Comparison of ENCODE assay signal across 28 mouse cellular contexts in the genomic region with DNA sequence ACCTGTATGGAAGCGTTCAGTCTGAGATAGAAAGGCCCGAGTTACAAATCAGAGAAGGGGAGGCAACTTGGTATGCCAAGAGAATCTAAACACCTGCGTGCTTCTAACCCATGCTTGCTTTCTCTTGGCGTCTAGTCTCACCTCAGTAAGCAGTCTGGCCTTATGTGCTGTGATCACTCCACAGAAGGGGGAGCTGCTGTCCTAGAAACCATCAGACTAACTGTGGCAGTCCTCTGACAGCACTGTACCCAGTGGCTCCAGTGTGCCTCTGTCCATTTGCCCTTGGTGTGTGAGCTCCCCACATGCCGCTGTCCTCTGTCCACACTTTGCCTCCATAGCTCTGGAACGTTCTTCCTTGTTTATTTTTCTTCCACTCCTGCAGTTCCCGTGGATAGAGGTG. TPM values are rescaled to one million over a fixed set of nuclear protein-coding genes. Genes with fewer than 3 reads are reported as not detected.
DNase-seq lines count a peak whose midpoint lies in the region; ATAC-seq and TF ChIP-seq lines count a peak whose summit lies in the region.
"Had no signal": no experiment of that assay in that cellular context is flagged by ENCODE, and none has a peak within 500 bp of the region (broad histone marks: within the 10 kb centered on the region; RNA-seq: fewer than 3 reads in every experiment).

No protein-coding gene starts in this region.

- TF ChIP-seq EP300 in lung, postnatal 0 days (IDR thresholded peaks at IDR 0.05): no peak

- H3K36me3 ChIP-seq in kidney, postnatal 0 days (ENCODE audit: insufficient read depth, low read length): peaks cover 34% of the 10 kb centered on the region
- H3K36me3 ChIP-seq in lung, postnatal 0 days (ENCODE audit: insufficient read depth, low read length): peaks cover 30% of the 10 kb centered on the region; the same call in 1 of the 2 replicates

- no peak overlapping the region for H3K4me3 ChIP-seq in cerebellum, adult 2 months (replicated peaks; ENCODE audit: insufficient read depth, low read depth, low read length)
- H3K4me3 ChIP-seq in kidney, postnatal 0 days (replicated peaks; ENCODE audit: low read depth, low read length): no peak overlapping the region
- H3K4me3 ChIP-seq in lung, postnatal 0 days (ENCODE audit: low read depth, low read length): no peak overlapping the region
- H3K4me3 ChIP-seq: embryonic facial prominence, embryonic 10.5 days; forebrain, embryonic 15.5 days; hindbrain, embryonic 13.5 days; limb, embryonic 10.5 days; midbrain, embryonic 15.5 days; stomach, embryonic 15.5 days had no signal

- no peak for DNase-seq in cerebellum, adult 2 months
- DNase-seq in kidney, postnatal 0 days (ENCODE audit: low spot score): no peak
- no peak for DNase-seq in kidney, postnatal 14 days
- DNase-seq in lung, postnatal 0 days (ENCODE audit: low spot score): no peak
- no peak for DNase-seq in lung, postnatal 14 days
- no peak for DNase-seq in right cerebral cortex, postnatal 25 days
- DNase-seq in testis, postnatal 14 days (ENCODE audit: low spot score): no peak
- DNase-seq: adrenal gland, adult 2 months; cerebellum, adult 8-10 months; gastrocnemius, postnatal 14 days; heart, adult 18-20 months; kidney, postnatal 4 days; layer of hippocampus, adult 9-11 months; liver; lung, embryonic 14.5 days; thymus, adult 2 months; thymus, postnatal 4 days had no signal

- H3K27ac ChIP-seq in cerebellum, adult 2 months (ENCODE audit: insufficient read depth, low read length): no peak overlapping the region
- H3K27ac ChIP-seq in kidney, postnatal 0 days: no peak overlapping the region
- no peak overlapping the region for H3K27ac ChIP-seq in lung, postnatal 0 days (ENCODE audit: low read length)
- H3K27ac ChIP-seq: embryonic facial prominence, embryonic 10.5 days; forebrain, embryonic 15.5 days; hindbrain, embryonic 13.5 days; limb, embryonic 10.5 days; macrophage; midbrain, embryonic 15.5 days; stomach, embryonic 15.5 days had no signal

- WGBS in cerebellum, adult 2 months: 77% methylated on average over 7 of the region's 7 CpGs
- 75% methylated on average over 7 of the region's 7 CpGs for WGBS in kidney, postnatal 0 days
- WGBS in lung, postnatal 0 days: 73% methylated on average over 7 of the region's 7 CpGs

- no peak for TF ChIP-seq POLR2A in cerebellum, adult 2 months (IDR thresholded peaks at IDR 0.05; ENCODE audit: borderline replicate concordance, insufficient read depth, low read length)

- no peaks in the 10 kb centered on the region for H3K4me1 ChIP-seq in cerebellum, adult 2 months (ENCODE audit: control insufficient read depth, insufficient read depth, low read length)
- H3K4me1 ChIP-seq in kidney, postnatal 0 days (replicated peaks; ENCODE audit: insufficient read depth, low read length): no peaks in the 10 kb centered on the region
- no peaks in the 10 kb centered on the region for H3K4me1 ChIP-seq in lung, postnatal 0 days (ENCODE audit: insufficient read depth, low read depth, low read length)
- H3K4me1 ChIP-seq: embryonic facial prominence, embryonic 10.5 days; forebrain, embryonic 15.5 days; hindbrain, embryonic 13.5 days; limb, embryonic 10.5 days; midbrain, embryonic 15.5 days; stomach, embryonic 15.5 days had no signal

- H3K4me2 ChIP-seq in kidney, postnatal 0 days (ENCODE audit: low read length): no peak overlapping the region
- H3K4me2 ChIP-seq in lung, postnatal 0 days (replicated peaks; ENCODE audit: low read depth, low read length): no peak overlapping the region
- H3K4me2 ChIP-seq: forebrain, embryonic 15.5 days; hindbrain, embryonic 13.5 days; lung, embryonic 14.5 days; midbrain, embryonic 15.5 days; stomach, embryonic 15.5 days had no signal

- ATAC-seq in cerebellum, adult (ENCODE audit: insufficient number of reproducible peaks, low FRiP score, low TSS enrichment): no peak
- no peak for ATAC-seq in kidney, postnatal 0 days (replicated peaks; ENCODE audit: low FRiP score, low read depth)
- no peak for ATAC-seq in lung, postnatal 0 days
- ATAC-seq: CD4-positive, CD25-positive, alpha-beta regulatory T cell, adult 4 months; forebrain, embryonic 15.5 days; inflammation-experienced regulatory T-cells, adult 6 months; midbrain, embryonic 15.5 days; Patski had no signal

- no peaks in the 10 kb centered on the region for H3K27me3 ChIP-seq in cerebellum, adult 2 months (ENCODE audit: control insufficient read depth, insufficient read depth, low read length)
- H3K27me3 ChIP-seq in kidney, postnatal 0 days (ENCODE audit: insufficient read depth, low read length): no peaks in the 10 kb centered on the region
- no peaks in the 10 kb centered on the region for H3K27me3 ChIP-seq in lung, postnatal 0 days (replicated peaks; ENCODE audit: insufficient read depth, low read length)
- H3K27me3 ChIP-seq: forebrain, embryonic 15.5 days; hindbrain, embryonic 13.5 days; midbrain, embryonic 15.5 days; Patski; stomach, embryonic 15.5 days had no signal

- H3K9ac ChIP-seq in kidney, postnatal 0 days (ENCODE audit: low read depth, low read length): no peak overlapping the region
- no peak overlapping the region for H3K9ac ChIP-seq in lung, postnatal 0 days (replicated peaks; ENCODE audit: low read depth)
- H3K9ac ChIP-seq: forebrain, embryonic 15.5 days; hindbrain, embryonic 13.5 days; lung, embryonic 14.5 days; midbrain, embryonic 15.5 days; stomach, embryonic 15.5 days had no signal

- no peaks in the 10 kb centered on the region for H3K9me3 ChIP-seq in kidney, postnatal 0 days (replicated peaks; ENCODE audit: low read length)
- no peaks in the 10 kb centered on the region for H3K9me3 ChIP-seq in lung, postnatal 0 days (ENCODE audit: low read length)
- H3K9me3 ChIP-seq: embryonic facial prominence, embryonic 10.5 days; forebrain, embryonic 15.5 days; hindbrain, embryonic 13.5 days; limb, embryonic 10.5 days; midbrain, embryonic 15.5 days; stomach, embryonic 15.5 days had no signal

- TF ChIP-seq CTCF in cerebellum, adult 2 months (IDR thresholded peaks at IDR 0.05; ENCODE audit: borderline replicate concordance, insufficient read depth, low read depth, low read length): peak; percentile 28; the same call in 1 of the 2 replicates
- peak; percentile 23; the same call in 1 of the 2 replicates for TF ChIP-seq CTCF in kidney, postnatal 0 days (IDR thresholded peaks at IDR 0.05; ENCODE audit: low read depth)
- TF ChIP-seq CTCF in lung, postnatal 0 days (IDR thresholded peaks at IDR 0.05): peak; percentile 35; the same call in 1 of the 2 replicates

RNA-seq across cellular contexts. Expression of a gene that starts 8.7 kb away (rescaled TPM):
- 24.7 and 28.5 TPM in 2 replicates for polyA plus RNA-seq in cerebellum, adult 2 months (2012; rRNA removed)
- 11.1 and 11.7 TPM in 2 replicates for polyA plus RNA-seq in kidney, postnatal 0 days (2015; fragmentation: Nextera tagmentation; extraction: Ambion mirVana)
- polyA plus RNA-seq in lung, postnatal 0 days (2015; fragmentation: Nextera tagmentation; extraction: Ambion mirVana): 9.2 and 9.9 TPM in 2 replicates

RNA-seq across cellular contexts. Expression of a gene that starts 8.9 kb away (rescaled TPM):
- 49.5 and 53.5 TPM in 2 replicates for polyA plus RNA-seq in cerebellum, adult 2 months (2012; rRNA removed)
- polyA plus RNA-seq in kidney, postnatal 0 days (2015; fragmentation: Nextera tagmentation; extraction: Ambion mirVana): 37.2 and 40.1 TPM in 2 replicates
- polyA plus RNA-seq in lung, postnatal 0 days (2015; fragmentation: Nextera tagmentation; extraction: Ambion mirVana): 21.2 and 22.8 TPM in 2 replicates

RNA-seq across cellular contexts. Expression of a gene that starts 30.2 kb away (rescaled TPM):
- 0.11 TPM in 1 of 2 replicates, not detected in the other for polyA plus RNA-seq in cerebellum, adult 2 months (2012; rRNA removed)
- polyA plus RNA-seq in kidney, postnatal 0 days (2015; fragmentation: Nextera tagmentation; extraction: Ambion mirVana): 13.7 and 16.1 TPM in 2 replicates
- polyA plus RNA-seq in lung, postnatal 0 days (2015; fragmentation: Nextera tagmentation; extraction: Ambion mirVana): 58.1 and 61.5 TPM in 2 replicates
- polyA plus RNA-seq: adrenal gland, adult 2 months; macrophage had no signal

RNA-seq across cellular contexts. Expression of a gene that starts 32.5 kb away (rescaled TPM):
- polyA plus RNA-seq in cerebellum, adult 2 months (2012; rRNA removed): 21.6 and 28.6 TPM in 2 replicates
- polyA plus RNA-seq in kidney, postnatal 0 days (2015; fragmentation: Nextera tagmentation; extraction: Ambion mirVana): 2.9 and 3.1 TPM in 2 replicates
- 3.8 and 4.2 TPM in 2 replicates for polyA plus RNA-seq in lung, postnatal 0 days (2015; fragmentation: Nextera tagmentation; extraction: Ambion mirVana)
- polyA plus RNA-seq: CD4-positive, CD25-positive, alpha-beta regulatory T cell, adult 4 months; inflammation-experienced regulatory T-cells, adult 6 months; macrophage had no signal

RNA-seq across cellular contexts. Expression of a gene that starts 42.2 kb away (rescaled TPM):
- 1.3 and 1.7 TPM in 2 replicates for polyA plus RNA-seq in cerebellum, adult 2 months (2012; rRNA removed)
- polyA plus RNA-seq in kidney, postnatal 0 days (2015; fragmentation: Nextera tagmentation; extraction: Ambion mirVana): 11.1 and 12.1 TPM in 2 replicates
- 25.8 and 27.6 TPM in 2 replicates for polyA plus RNA-seq in lung, postnatal 0 days (2015; fragmentation: Nextera tagmentation; extraction: Ambion mirVana)

Comparison
In these comparisons a context has a peak if more than half of its experiments do, and no peak if none do; other contexts are left out.
1. RNA of a gene that starts 30.2 kb away (polyA plus RNA-seq): 58.1 to 61.5 TPM in lung, postnatal 0 days and 13.7 to 16.1 TPM in kidney, postnatal 0 days; 0.11 TPM in cerebellum, adult 2 months; every median in the first group is over 10 times any median in the second.
2. Peak in every context shown above with its lines, with median percentiles within 50 percentile points of each other: CTCF ChIP-seq.